Mouse (Mus musculus) layer of hippocampus, postnatal 14 days (tissue): ENCODE data around the gene Eif3m. TPM values are rescaled to one million over a fixed set of nuclear protein-coding genes. Genes with fewer than 3 reads are reported as not detected.
A peak's percentile ranks its signal among the peaks of the same experiment; 100 is the strongest.
"Not testable (repeated sequence)": the region's sequence is repeated elsewhere in the genome, so short reads cannot be mapped to it uniquely, and the experiment has no call there.

Experiments
- DNase-seq, 2 experiments: peaks; one replicate each; pipeline ENCODE4 v3.0.0; 2021 to 2022; ENCODE audit warnings: low spot score in 2 of 2, mixed read lengths in 1 of 2
- long read RNA-seq, 2 experiments: library from polyadenylated mRNA; stranded (forward); transcript quantifications; one replicate each; pipeline ENCODE4 v2.0.0; 2021
- total RNA-seq, 2 experiments: library from RNA; stranded (reverse); gene quantifications; 2 replicates each; pipeline ENCODE4 v1.2.3; 2021

Eif3m gene
- total RNA-seq: 10 to 100 TPM; 90.1 to 98.3 TPM
- long read RNA-seq, experiment 1, transcript Eif3m-201 (11 exons, 1,283 nt): major isoform, 59 of 64 reads
- long read RNA-seq, experiment 1, partial matches to known transcripts: 1 of 64 reads
- long read RNA-seq, experiment 1, other reads (novel, unspliced or antisense): 4 of 64 reads
- long read RNA-seq, experiment 2, transcript Eif3m-201 (11 exons, 1,283 nt): major isoform, 88 of 97 reads
- long read RNA-seq, experiment 2, partial matches to known transcripts: 1 of 97 reads
- long read RNA-seq, experiment 2, other reads (novel, unspliced or antisense): 8 of 97 reads

- DNase-seq: peak; percentile 91 to 94
These were observed at the start of gene Eif3m for GRCm38 (mm10) chr2:105016967-105017287. Gene Eif3m (minus strand): TSS chr2:105017080.

GRCm38 (mm10) chr2:105062741-105063372, 46.0 kb upstream of the Eif3m start:
- DNase-seq: no peak

GRCm38 (mm10) chr2:105058577-105059116, 41.8 kb upstream of the Eif3m start:
- DNase-seq: no peak

- DNase-seq: no peak
These were observed 38.6 kb upstream of the Eif3m start for GRCm38 (mm10) chr2:105055529-105055928.

- no peak for DNase-seq
These were observed 31.4 kb upstream of the Eif3m start for GRCm38 (mm10) chr2:105048301-105048700.

GRCm38 (mm10) chr2:105043152-105043551, 26.3 kb upstream of the Eif3m start:
- no peak for DNase-seq

- DNase-seq: no peak
These were observed 24.0 kb upstream of the Eif3m start for GRCm38 (mm10) chr2:105040859-105041258.

GRCm38 (mm10) chr2:105038879-105039278, 22.0 kb upstream of the Eif3m start:
- no peak for DNase-seq

GRCm38 (mm10) chr2:105037956-105038569, 21.2 kb upstream of the Eif3m start:
- no peak for DNase-seq

GRCm38 (mm10) chr2:105036401-105037070, 19.7 kb upstream of the Eif3m start:
- no peak for DNase-seq

GRCm38 (mm10) chr2:105035985-105036384, 19.1 kb upstream of the Eif3m start:
- DNase-seq: no peak

- no peak for DNase-seq
These were observed 17.2 kb upstream of the Eif3m start for GRCm38 (mm10) chr2:105034084-105034483.

GRCm38 (mm10) chr2:105030505-105030904, 13.6 kb upstream of the Eif3m start:
- DNase-seq: no peak

- no peak for DNase-seq
These were observed 11.9 kb upstream of the Eif3m start for GRCm38 (mm10) chr2:105028806-105029205.

- DNase-seq: no peak
These were observed 10.2 kb upstream of the Eif3m start for GRCm38 (mm10) chr2:105026950-105027695.

- not testable (repeated sequence) for DNase-seq
These were observed 8.7 kb upstream of the Eif3m start for GRCm38 (mm10) chr2:105025610-105026009.

- DNase-seq: no peak
These were observed 6.9 kb upstream of the Eif3m start for GRCm38 (mm10) chr2:105023815-105024214.

GRCm38 (mm10) chr2:105023031-105023615, 6.2 kb upstream of the Eif3m start:
- no peak for DNase-seq

- DNase-seq: no peak
These were observed 5.0 kb upstream of the Eif3m start for GRCm38 (mm10) chr2:105021836-105022235.

GRCm38 (mm10) chr2:105021256-105021655, 4.4 kb upstream of the Eif3m start:
- DNase-seq: no peak

- DNase-seq: no peak
These were observed 2.6 kb upstream of the Eif3m start for GRCm38 (mm10) chr2:105019457-105019856.
